ENCODE assay signal across 15 mouse cellular contexts in genomic region chr13:83743381-83743780, GRCm38 (mm10).
A peak's percentile ranks its signal among the peaks of the same experiment; 100 is the strongest.
DNase-seq lines count a peak whose midpoint lies in the region; ATAC-seq lines count a peak whose summit lies in the region.
"Had no signal": no experiment of that assay in that cellular context is flagged by ENCODE, and none has a peak within 500 bp of the region (broad histone marks: within the 10 kb centered on the region; RNA-seq: fewer than 3 reads in every experiment).

No protein-coding gene starts in this region.

- H3K9ac ChIP-seq in hindbrain, embryonic 12.5 days, result no peak overlapping the region
- H3K9ac ChIP-seq in midbrain, embryonic 15.5 days, result no peak overlapping the region
- no peak overlapping the region for H3K9ac ChIP-seq in intestine, embryonic 16.5 days (ENCODE audit: low read depth, low read length)
- H3K9ac ChIP-seq: embryonic facial prominence, embryonic 12.5 days had no signal

- peaks cover 11% of the 10 kb centered on the region; the same call in 1 of the 2 replicates for H3K4me1 ChIP-seq in hindbrain, embryonic 12.5 days
- H3K4me1 ChIP-seq in midbrain, embryonic 15.5 days, result peaks cover 28% of the 10 kb centered on the region
- no peaks in the 10 kb centered on the region for H3K4me1 ChIP-seq in intestine, embryonic 16.5 days (ENCODE audit: control insufficient read depth, insufficient read depth, low read length)
- H3K4me1 ChIP-seq: embryonic facial prominence, embryonic 12.5 days had no signal

- no peak overlapping the region for H3K4me2 ChIP-seq in hindbrain, embryonic 12.5 days (replicated peaks)
- peak overlapping the region; percentile 9; the same call in 1 of the 2 replicates for H3K4me2 ChIP-seq in midbrain, embryonic 15.5 days
- H3K4me2 ChIP-seq in intestine, embryonic 16.5 days (ENCODE audit: low read depth, low read length), result no peak overlapping the region
- H3K4me2 ChIP-seq: embryonic facial prominence, embryonic 12.5 days had no signal

- H3K9me3 ChIP-seq in hindbrain, embryonic 12.5 days (replicated peaks), result no peaks in the 10 kb centered on the region
- no peaks in the 10 kb centered on the region for H3K9me3 ChIP-seq in midbrain, embryonic 15.5 days
- H3K9me3 ChIP-seq in intestine, embryonic 16.5 days (ENCODE audit: control insufficient read depth, low read length), result no peaks in the 10 kb centered on the region
- H3K9me3 ChIP-seq: embryonic facial prominence, embryonic 12.5 days had no signal

- no peaks in the 10 kb centered on the region for H3K36me3 ChIP-seq in hindbrain, embryonic 12.5 days
- no peaks in the 10 kb centered on the region for H3K36me3 ChIP-seq in midbrain, embryonic 15.5 days (replicated peaks)
- no peaks in the 10 kb centered on the region for H3K36me3 ChIP-seq in intestine, embryonic 16.5 days (ENCODE audit: control insufficient read depth, insufficient read depth, low read length)
- H3K36me3 ChIP-seq: embryonic facial prominence, embryonic 12.5 days had no signal

- no peak overlapping the region for H3K4me3 ChIP-seq in hindbrain, embryonic 12.5 days
- H3K4me3 ChIP-seq in midbrain, embryonic 15.5 days, result no peak overlapping the region
- no peak overlapping the region for H3K4me3 ChIP-seq in intestine, embryonic 16.5 days (ENCODE audit: low read length)
- H3K4me3 ChIP-seq: embryonic facial prominence, embryonic 12.5 days had no signal

- peak; percentile 11 for DNase-seq in cerebellum, adult 11-12 months
- no peak for DNase-seq in cerebellum, postnatal 25 days
- peak; percentile 34 for DNase-seq in Muller cell, postnatal 12 days (ENCODE audit: inconsistent ontology term)
- no peak for DNase-seq in cerebellum, postnatal 14 days
- DNase-seq in ovary, postnatal 36 days (ENCODE audit: low spot score), result no peak
- DNase-seq: adrenal gland, postnatal 10 days; gastrocnemius, postnatal 10 days; thymus, adult 2 months had no signal

- no peak for ATAC-seq in hindbrain, embryonic 12.5 days (ENCODE audit: low FRiP score)
- ATAC-seq in midbrain, embryonic 15.5 days (replicated peaks), result no peak
- ATAC-seq in intestine, embryonic 16.5 days, result no peak
- ATAC-seq: intestine, postnatal 0 days had no signal

- WGBS in hindbrain, embryonic 12.5 days, result 69% methylated on average over 2 of the region's 2 CpGs
- 67% methylated on average over 2 of the region's 2 CpGs for WGBS in midbrain, embryonic 15.5 days
- WGBS in intestine, embryonic 16.5 days, result 86% methylated on average over 2 of the region's 2 CpGs

- peak overlapping the region; percentile 52; the same call in 1 of the 2 replicates for H3K27ac ChIP-seq in hindbrain, embryonic 12.5 days
- peak overlapping the region; percentile 66 for H3K27ac ChIP-seq in midbrain, embryonic 15.5 days
- H3K27ac ChIP-seq in intestine, embryonic 16.5 days (ENCODE audit: low read length), result no peak overlapping the region
- H3K27ac ChIP-seq: embryonic facial prominence, embryonic 12.5 days; kidney, postnatal 0 days; macrophage had no signal

- H3K27me3 ChIP-seq in hindbrain, embryonic 12.5 days, result no peaks in the 10 kb centered on the region
- H3K27me3 ChIP-seq in midbrain, embryonic 15.5 days (replicated peaks), result no peaks in the 10 kb centered on the region
- H3K27me3 ChIP-seq in intestine, embryonic 16.5 days (replicated peaks; ENCODE audit: control insufficient read depth, insufficient read depth, low read length), result peaks cover 29% of the 10 kb centered on the region

Comparison
In these comparisons a context has a peak if more than half of its experiments do, and no peak if none do; other contexts are left out.
1. DNase-seq: peak in cerebellum, adult 11-12 months (single experiment) and Muller cell, postnatal 12 days (single experiment); none in cerebellum, postnatal 25 days (0 of 2), cerebellum, postnatal 14 days (0 of 2) and ovary, postnatal 36 days (single experiment).